Mouse (Mus musculus) MEL (cell line): Measurements from ENCODE around the gene Bbs9. TPM values are rescaled to one million over a fixed set of nuclear protein-coding genes. Genes with fewer than 3 reads are reported as not detected.
A peak's percentile ranks its signal among the peaks of the same experiment; 100 is the strongest.

Experiments used
- DNase-seq: peaks from one replicate; pipeline ENCODE4 v3.0.0; 2011; ENCODE audit warnings: low read depth, low spot score
- H3K27ac ChIP-seq: 2 replicates; pipeline ENCODE4 v1.5.1; 2012; ENCODE audit warnings: low read depth, mild to moderate bottlenecking, control low read depth, low read length, moderate library complexity; ENCODE audit not compliant: control insufficient read depth
- H3K27me3 ChIP-seq, 2 experiments: fragments of 150-350 bp in 1 of 2; sonication (generic) in 1 of 2; 2 replicates each; pipeline ENCODE4 v1.6.1; 2012; ENCODE audit warnings: low read length in 2 of 2, mild to moderate bottlenecking in 2 of 2, improper control_type of control experiment in 1 of 2, moderate library complexity in 1 of 2; ENCODE audit not compliant: insufficient read depth in 2 of 2, control insufficient read depth in 1 of 2
- H3K36me3 ChIP-seq, 2 experiments: 2 replicates each; pipeline ENCODE4 v1.6.1; 2012 to 2014; ENCODE audit warnings: low read length in 2 of 2, improper control_type of control experiment in 1 of 2, inconsistent platforms in 1 of 2, mild to moderate bottlenecking in 1 of 2; ENCODE audit not compliant: insufficient read depth in 2 of 2, control insufficient read depth in 1 of 2
- H3K4me1 ChIP-seq, 2 experiments: fragments of 150-350 bp in 1 of 2; sonication (generic) in 1 of 2; 2 replicates each; pipeline ENCODE4 v1.6.1; 2012; ENCODE audit warnings: low read length in 2 of 2, improper control_type of control experiment in 1 of 2, mild to moderate bottlenecking in 1 of 2; ENCODE audit not compliant: insufficient read depth in 2 of 2, control insufficient read depth in 1 of 2
- H3K4me3 ChIP-seq, 2 experiments: fragments of 150-350 bp in 1 of 2; sonication (generic) in 1 of 2; 2 replicates each; pipeline ENCODE4 v1.5.1; 2012; ENCODE audit warnings: low read depth in 2 of 2, low read length in 2 of 2, mild to moderate bottlenecking in 2 of 2, moderate library complexity in 2 of 2, control low read depth in 1 of 2, improper control_type of control experiment in 1 of 2; ENCODE audit not compliant: control insufficient read depth in 1 of 2, insufficient read depth in 1 of 2
- H3K79me2 ChIP-seq: 2 replicates; pipeline ENCODE4 v1.6.1; 2012; ENCODE audit warnings: mild to moderate bottlenecking, low read length, moderate library complexity; ENCODE audit not compliant: control insufficient read depth, poor library complexity, insufficient read depth
- H3K9ac ChIP-seq: 2 replicates; pipeline ENCODE4 v1.6.1; 2012; ENCODE audit warnings: low read depth, mild to moderate bottlenecking, control low read depth, low read length, moderate library complexity; ENCODE audit not compliant: control insufficient read depth, poor library complexity, severe bottlenecking
- H3K9me3 ChIP-seq: fragments of 150-350 bp; sonication (generic); replicated peaks from 2 replicates; pipeline ENCODE4 v1.6.1; 2012; ENCODE audit warnings: mild to moderate bottlenecking, low read length, improper control_type of control experiment, moderate library complexity; ENCODE audit not compliant: insufficient read depth
- BHLHE40 ChIP-seq: IDR thresholded peaks from 2 replicates; pipeline ENCODE4 v1.6.1; 2012; ENCODE audit warnings: low read depth, mild to moderate bottlenecking, inconsistent platforms, low read length, improper control_type of control experiment, borderline replicate concordance
- CHD2 ChIP-seq: IDR thresholded peaks from 2 replicates; pipeline ENCODE4 v1.6.1; 2011; ENCODE audit warnings: low read length, improper control_type of control experiment
- CTCF ChIP-seq, 3 experiments: IDR thresholded peaks in 2 of 3; conservative IDR thresholded peaks in 1 of 3; 2 replicates each; pipeline ENCODE4 v1.5.1; 2011 to 2012; ENCODE audit warnings: low read length in 3 of 3, low read depth in 2 of 3, mild to moderate bottlenecking in 2 of 3, improper control_type of control experiment in 1 of 3, inconsistent platforms in 1 of 3, mixed read lengths in 1 of 3, moderate library complexity in 1 of 3; ENCODE audit not compliant: control insufficient read depth in 1 of 3, insufficient read depth in 1 of 3, poor library complexity in 1 of 3, severe bottlenecking in 1 of 3
- E2F4 ChIP-seq: IDR thresholded peaks from 2 replicates; pipeline ENCODE4 v1.6.1; 2011; ENCODE audit warnings: low read depth, low read length, improper control_type of control experiment, borderline replicate concordance
- ELF1 ChIP-seq: IDR thresholded peaks from 2 replicates; pipeline ENCODE4 v1.6.1; 2014; ENCODE audit warnings: low read depth, mild to moderate bottlenecking, inconsistent platforms, low read length, improper control_type of control experiment, moderate library complexity
- EP300 ChIP-seq, 2 experiments: IDR thresholded peaks; 2 replicates each; pipeline ENCODE4 v1.6.1; 2011; ENCODE audit warnings: improper control_type of control experiment in 2 of 2, low read length in 2 of 2, low read depth in 1 of 2, mild to moderate bottlenecking in 1 of 2
- GABPA ChIP-seq: IDR thresholded peaks from 2 replicates; pipeline ENCODE4 v1.6.1; 2012; ENCODE audit warnings: low read depth, mild to moderate bottlenecking, inconsistent platforms, low read length, improper control_type of control experiment, moderate library complexity
- HCFC1 ChIP-seq: IDR thresholded peaks from 2 replicates; pipeline ENCODE4 v1.6.1; 2012; ENCODE audit warnings: low read depth, mild to moderate bottlenecking, inconsistent platforms, low read length, improper control_type of control experiment, moderate library complexity
- KAT2A ChIP-seq: conservative IDR thresholded peaks from 2 replicates; pipeline ENCODE4 v1.6.1; 2012; ENCODE audit warnings: low read depth, low read length, improper control_type of control experiment, inconsistent platforms
- MXI1 ChIP-seq: IDR thresholded peaks from 2 replicates; pipeline ENCODE4 v1.6.1; 2011; ENCODE audit warnings: mild to moderate bottlenecking, low read depth, low read length, improper control_type of control experiment
- MYB ChIP-seq: IDR thresholded peaks from 2 replicates; pipeline ENCODE4 v1.6.1; 2011; ENCODE audit warnings: mild to moderate bottlenecking, low read depth, low read length, improper control_type of control experiment
- MYC ChIP-seq: IDR thresholded peaks from 2 replicates; pipeline ENCODE4 v1.6.1; 2011; ENCODE audit warnings: low read depth, mild to moderate bottlenecking, low read length, improper control_type of control experiment, moderate library complexity
- NRF1 ChIP-seq: IDR thresholded peaks from 2 replicates; pipeline ENCODE4 v1.6.1; 2014; ENCODE audit warnings: low read depth, mild to moderate bottlenecking, inconsistent platforms, low read length, improper control_type of control experiment, moderate library complexity; ENCODE audit not compliant: poor library complexity, insufficient read depth, severe bottlenecking
- POLR2A ChIP-seq, 2 experiments: IDR thresholded peaks; 2 replicates each; pipeline ENCODE4 v1.6.1; 2011 to 2012; ENCODE audit warnings: low read length in 2 of 2, mild to moderate bottlenecking in 2 of 2, control low read depth in 1 of 2, improper control_type of control experiment in 1 of 2, low read depth in 1 of 2, moderate library complexity in 1 of 2; ENCODE audit not compliant: control insufficient read depth in 1 of 2, insufficient read depth in 1 of 2, poor library complexity in 1 of 2
- POLR2AphosphoS5 ChIP-seq: IDR thresholded peaks from 2 replicates; pipeline ENCODE4 v1.6.1; 2012; ENCODE audit warnings: low read depth, borderline replicate concordance, mild to moderate bottlenecking, inconsistent platforms, low read length, moderate library complexity, mixed read lengths
- SMC3 ChIP-seq: IDR thresholded peaks from 2 replicates; pipeline ENCODE4 v1.6.1; 2011; ENCODE audit warnings: low read depth, low read length, improper control_type of control experiment
- TAL1 ChIP-seq: IDR thresholded peaks from 2 replicates; pipeline ENCODE4 v1.6.1; 2012; ENCODE audit warnings: mild to moderate bottlenecking, inconsistent platforms, low read length, moderate library complexity, mixed read lengths
- TBP ChIP-seq: IDR thresholded peaks from 2 replicates; pipeline ENCODE4 v1.8.0; 2011; ENCODE audit warnings: low read depth, low read length, improper control_type of control experiment
- USF2 ChIP-seq, 2 experiments: IDR thresholded peaks; 2 replicates each; pipeline ENCODE4 v1.6.1; 2011 to 2012; ENCODE audit warnings: improper control_type of control experiment in 2 of 2, low read length in 2 of 2, borderline replicate concordance in 1 of 2, inconsistent platforms in 1 of 2, low read depth in 1 of 2, mild to moderate bottlenecking in 1 of 2; ENCODE audit not compliant: insufficient read depth in 1 of 2
- ZMIZ1 ChIP-seq: IDR thresholded peaks from 2 replicates; pipeline ENCODE4 v1.6.1; 2012; ENCODE audit warnings: low read depth, mild to moderate bottlenecking, inconsistent platforms, low read length, improper control_type of control experiment, moderate library complexity
- polyA plus RNA-seq, 2 experiments: library from polyadenylated mRNA; stranded (reverse) in 1 of 2; unstranded in 1 of 2; fragments of >175 nt in 1 of 2; fragments of >200 nt in 1 of 2; gene quantifications; 2 replicates each; pipeline versions ENCODE4 v1.2.1 to v1.2.4; 2012; ENCODE audit warnings: low replicate concordance in 2 of 2, low read depth in 1 of 2; ENCODE audit not compliant: insufficient read length in 2 of 2, insufficient read depth in 1 of 2, missing spikeins in 1 of 2
- total RNA-seq: library from RNA; depleted of rRNA; stranded (reverse); fragments of 300-350 nt; gene quantifications from 2 replicates; pipeline ENCODE4 v1.2.3, GENCODE M21; 2012

The Bbs9 gene
- total and polyA plus RNA-seq, 3 experiments: 18.5 to 19.5 TPM; not detected in 1

GRCm38 (mm10) chr9:22788423-22788822, 312.9 kb downstream of the Bbs9 start (continued):
- no peak for TF ChIP-seq KAT2A
- no peak for TF ChIP-seq GABPA
- peak; percentile 25; the same call in 1 of the 2 replicates for TF ChIP-seq BHLHE40
- TF ChIP-seq HCFC1: 0 out of 2 replicates have a peak, but pooled peaks have one; percentile 31
- TF ChIP-seq ZMIZ1: no peak
- TF ChIP-seq MYC: no peak
- TF ChIP-seq SMC3: 0 out of 2 replicates have a peak, but pooled peaks have one; percentile 2
- peak; percentile 32; the same call in 1 of the 2 replicates for TF ChIP-seq MYB
- no peak for TF ChIP-seq NRF1
- no peak for TF ChIP-seq TAL1
- TF ChIP-seq POLR2AphosphoS5: no peak
- TF ChIP-seq POLR2A (IDR thresholded peaks at IDR 0.05; ENCODE audit: control insufficient read depth in 1 of 2, insufficient read depth in 1 of 2, low read depth in 1 of 2, low read length in 2 of 2, poor library complexity in 1 of 2): no peak
- no peak for TF ChIP-seq TBP
- no peak for TF ChIP-seq E2F4
- peak in 1 of 2 experiments; percentile 76; a peak in 3 of 4 replicates for TF ChIP-seq EP300 (IDR thresholded peaks at IDR 0.05; ENCODE audit: low read depth in 1 of 2, low read length in 2 of 2)
- no peak for TF ChIP-seq MXI1
- TF ChIP-seq ELF1: peak; percentile 11; the same call in 1 of the 2 replicates
- no peak for TF ChIP-seq CTCF (IDR thresholded peaks at IDR 0.05 in 2 of 3, conservative IDR thresholded peaks at IDR 0.05 in 1 of 3; ENCODE audit: control insufficient read depth in 1 of 3, insufficient read depth in 1 of 3, low read depth in 2 of 3, low read length in 3 of 3, poor library complexity in 1 of 3, severe bottlenecking in 1 of 3)
- no peak for TF ChIP-seq CHD2

GRCm38 (mm10) chr9:22788850-22789249, 313.3 kb downstream of the Bbs9 start:
- Histone ChIP-seq H3K9ac (no peak overlapping the region), H3K27me3 (no peaks in the 10 kb centered on the region), H3K36me3 (peaks cover 0 to 10% of the 10 kb centered on the region in 2 experiments; a peak in 2 of 4 replicates), H3K4me1 (peaks cover 8 to 13% of the 10 kb centered on the region in 2 experiments; a peak in 3 of 4 replicates), H3K27ac (peak overlapping the region; percentile 30; the same call in 1 of the 2 replicates), H3K4me3 (no peak overlapping the region), H3K79me2 (no peaks in the 10 kb centered on the region), H3K9me3 (no peaks in the 10 kb centered on the region)
- TF ChIP-seq KAT2A: no peak
- TF ChIP-seq USF2 (IDR thresholded peaks at IDR 0.05; ENCODE audit: borderline replicate concordance in 1 of 2, insufficient read depth in 1 of 2, low read depth in 1 of 2, low read length in 2 of 2): 0 out of 4 replicates have a peak, but pooled peaks of 1 of the 2 experiments have one; percentile 33
- TF ChIP-seq TBP: 0 out of 2 replicates have a peak, but pooled peaks have one; percentile 45
- DNase-seq: no peak
